Mouse (Mus musculus): ENCODE data around the gene Aff4.
"Not testable (repeated sequence)": the region's sequence is repeated elsewhere in the genome, so short reads cannot be mapped to it uniquely, and the experiment has no call there.

Aff4 gene

DNA sequence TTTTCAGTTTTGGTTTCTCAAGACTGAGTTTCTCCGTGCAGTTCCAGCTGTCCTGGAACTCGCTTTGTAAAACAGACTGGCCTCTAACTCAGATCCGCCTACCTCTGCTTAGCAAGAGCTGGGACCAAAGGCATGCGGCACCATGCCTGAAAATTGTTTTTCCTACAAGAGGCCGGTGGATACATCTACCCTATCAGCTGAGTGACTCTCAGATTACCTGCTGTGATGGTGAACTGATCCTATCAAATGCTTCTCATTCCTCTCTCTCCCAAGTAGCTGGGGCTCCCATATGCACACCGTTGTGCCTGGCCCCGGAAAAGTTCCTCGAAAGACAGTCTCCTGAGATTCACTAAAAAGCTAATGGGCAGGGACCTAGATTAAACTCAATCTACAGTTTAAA is 12.9 kb upstream of the Aff4 start:
- no peak for DNase-seq (ENCODE audit: low read depth)

DNA sequence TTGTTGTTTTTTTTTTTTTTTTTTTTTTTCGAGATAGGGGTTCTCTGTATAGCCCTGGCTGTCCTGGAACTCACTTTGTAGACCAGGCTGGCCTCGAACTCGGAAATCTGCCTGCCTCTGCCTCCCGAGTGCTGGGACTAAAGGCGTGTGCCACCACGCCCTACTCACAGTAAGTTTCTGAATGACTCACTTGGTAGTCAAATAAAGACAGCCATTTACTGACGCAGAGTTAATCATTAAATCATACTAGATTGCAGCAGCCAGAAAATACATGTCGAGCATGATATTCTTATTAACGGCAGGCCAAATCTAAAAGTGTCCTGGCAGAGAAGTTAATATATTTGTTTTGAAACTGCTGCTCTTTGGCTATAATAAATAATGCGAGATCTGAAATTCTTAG is 9.6 kb upstream of the Aff4 start:
- not testable (repeated sequence) for DNase-seq (ENCODE audit: low read depth)

DNA sequence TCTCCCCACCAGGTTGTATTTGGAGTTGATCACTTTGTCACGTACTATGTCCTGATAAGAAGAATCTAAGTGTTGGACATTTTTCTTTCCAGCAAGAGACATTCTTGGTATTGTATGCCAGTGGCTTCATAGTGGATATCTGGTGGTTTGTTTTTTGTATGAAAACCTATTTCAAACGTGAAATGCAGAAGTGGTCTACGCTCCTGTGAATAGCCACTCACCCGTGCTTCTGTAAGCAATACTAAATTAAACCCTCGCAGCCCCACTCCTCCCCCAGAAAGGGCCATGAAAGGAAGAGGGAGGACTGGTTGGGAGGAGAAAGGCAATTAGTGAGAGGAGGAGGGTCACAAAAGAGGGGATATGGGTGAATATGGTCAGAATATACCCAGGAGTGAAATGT is 7.9 kb upstream of the Aff4 start:
- DNase-seq (ENCODE audit: low read depth): no peak

DNA sequence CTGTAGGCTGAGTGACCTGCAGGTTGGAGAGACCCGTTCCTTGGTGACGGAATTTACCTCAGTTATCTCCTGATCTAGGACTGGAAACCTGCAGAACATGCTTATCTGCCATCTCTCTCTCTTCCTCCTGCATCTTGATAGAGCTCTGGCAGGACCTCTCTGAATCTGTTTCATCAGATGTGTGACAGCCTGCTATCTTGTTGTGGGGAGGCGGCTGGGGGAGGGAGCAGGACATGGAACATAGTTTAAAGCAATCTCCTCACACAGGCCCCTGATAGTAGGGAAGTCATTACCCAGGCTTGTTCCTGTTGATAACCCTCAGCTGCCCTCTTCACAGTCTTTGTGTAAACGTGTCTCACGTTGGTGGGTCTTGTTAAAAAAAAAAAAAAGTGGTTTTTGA is 5.3 kb upstream of the Aff4 start:
- DNase-seq (ENCODE audit: low read depth): peak; percentile 34

DNA sequence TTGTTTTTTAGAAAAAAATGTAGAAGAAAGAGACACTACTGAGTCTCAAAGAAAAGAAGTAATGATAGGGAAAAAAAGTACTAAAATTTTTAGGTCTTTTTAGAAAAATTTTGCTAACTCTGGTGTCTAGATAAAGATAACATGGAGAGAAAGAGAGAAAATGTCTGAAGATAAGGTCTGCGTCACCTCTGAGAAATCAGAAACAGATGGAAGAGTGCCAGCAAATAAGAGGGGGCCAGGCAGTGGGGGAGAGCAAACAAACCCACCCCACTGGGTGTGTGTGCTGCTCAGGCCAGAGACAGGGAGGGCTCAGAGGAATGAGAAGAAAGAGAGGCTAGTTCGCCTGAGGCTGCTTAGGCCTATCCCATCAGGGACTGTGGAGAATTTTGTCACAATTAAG is 4.9 kb upstream of the Aff4 start:
- DNase-seq (ENCODE audit: low read depth): no peak

DNA sequence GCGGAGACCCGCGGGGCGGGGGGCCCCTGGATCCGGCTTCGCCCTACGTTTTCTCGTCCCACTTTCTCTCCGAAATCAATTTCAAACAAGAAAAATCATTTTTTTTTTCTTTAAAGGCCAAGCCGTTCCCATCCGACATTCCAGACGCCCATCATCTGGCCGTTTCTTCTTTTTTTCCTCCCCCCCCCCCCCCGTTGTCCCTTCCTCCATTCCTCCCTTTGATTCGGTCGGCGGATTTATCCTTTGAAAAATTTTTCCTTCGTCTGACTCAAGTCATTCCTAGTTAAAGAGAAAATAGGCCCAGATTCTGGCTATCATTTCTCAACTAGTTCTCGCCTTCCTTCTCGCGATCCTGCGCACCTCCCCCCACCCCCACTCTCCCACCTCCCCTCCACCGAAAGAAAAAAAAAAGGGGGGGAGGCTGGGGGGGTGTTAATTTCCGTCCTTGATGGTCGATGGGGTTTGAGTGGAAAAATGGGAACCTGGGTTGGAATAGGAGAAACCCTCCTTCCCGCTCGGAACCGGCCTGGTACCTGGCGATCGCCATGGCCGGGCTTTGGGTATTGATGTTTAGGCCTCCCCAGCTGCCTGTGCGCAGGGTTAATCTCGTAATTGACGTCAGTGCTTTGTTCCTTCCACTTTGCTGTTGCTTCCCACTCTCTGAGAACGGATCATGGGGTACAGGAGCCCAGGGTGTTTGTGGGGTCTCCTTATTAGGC is 750 bp downstream of the Aff4 start:
- DNase-seq (ENCODE audit: low read depth): peak; percentile 33

DNA sequence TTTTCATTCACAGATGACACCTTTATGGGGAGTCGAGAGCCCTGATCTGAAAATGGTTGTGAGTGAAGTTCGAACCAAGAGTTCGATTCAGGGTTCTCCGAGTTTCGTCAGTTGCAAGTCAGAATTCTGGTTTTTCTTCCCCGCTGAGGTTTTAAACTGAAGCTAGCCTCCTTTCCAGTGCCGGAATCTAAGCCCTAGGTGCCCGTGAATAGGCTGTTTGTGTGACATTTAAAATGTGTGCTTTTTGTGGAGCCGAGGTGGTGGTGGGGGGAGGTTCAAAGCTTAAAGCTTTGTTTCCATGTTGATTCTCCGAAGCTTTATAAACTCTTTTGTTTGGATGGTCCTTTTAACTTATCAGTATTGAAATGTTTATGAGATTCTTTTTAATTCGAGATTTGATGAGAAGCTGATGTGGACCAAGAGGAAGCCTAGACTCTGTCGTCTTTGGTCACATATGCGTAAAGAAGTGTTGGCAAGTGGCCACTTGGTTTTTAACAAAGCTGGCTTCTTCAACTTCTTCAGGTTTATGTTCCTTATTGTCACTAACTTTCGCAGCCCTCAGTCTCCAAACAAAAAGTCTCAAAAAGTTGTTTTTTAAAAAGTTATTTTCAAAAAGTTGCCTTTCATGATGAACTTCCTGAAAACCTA is 1.4 kb downstream of the Aff4 start:
- DNase-seq (ENCODE audit: low read depth): no peak

DNA sequence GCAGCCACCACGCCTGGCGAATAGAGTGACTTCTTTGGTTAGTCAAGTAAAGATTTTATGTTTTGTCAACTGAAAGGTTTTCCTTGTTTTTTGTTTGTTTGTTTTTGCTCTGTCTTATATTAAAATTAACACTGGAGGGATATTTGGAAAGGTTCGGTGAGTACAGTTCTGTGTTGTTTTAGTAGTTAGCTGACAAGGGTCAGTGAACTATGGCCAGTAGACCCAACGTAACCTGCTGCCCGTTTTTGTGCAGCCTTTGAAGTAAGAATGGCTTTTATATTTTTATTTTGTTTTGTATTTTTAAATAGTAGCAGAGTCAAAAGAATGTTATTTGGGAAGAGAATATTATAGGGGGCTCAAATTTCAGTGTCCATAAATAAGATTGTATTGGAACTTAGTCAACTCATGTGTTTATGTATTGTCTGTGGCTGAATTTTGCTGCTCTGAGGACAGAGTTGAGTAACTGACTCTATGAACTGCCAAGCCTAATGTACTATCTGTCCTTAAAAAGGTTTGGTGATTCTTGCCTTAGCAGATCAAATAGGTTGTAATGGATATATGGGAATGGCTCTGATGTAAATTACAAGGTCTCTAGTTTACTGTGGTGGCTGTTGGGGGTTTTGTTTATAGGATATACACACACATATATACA is 8.0 kb downstream of the Aff4 start:
- no peak for DNase-seq (ENCODE audit: low read depth)

DNA sequence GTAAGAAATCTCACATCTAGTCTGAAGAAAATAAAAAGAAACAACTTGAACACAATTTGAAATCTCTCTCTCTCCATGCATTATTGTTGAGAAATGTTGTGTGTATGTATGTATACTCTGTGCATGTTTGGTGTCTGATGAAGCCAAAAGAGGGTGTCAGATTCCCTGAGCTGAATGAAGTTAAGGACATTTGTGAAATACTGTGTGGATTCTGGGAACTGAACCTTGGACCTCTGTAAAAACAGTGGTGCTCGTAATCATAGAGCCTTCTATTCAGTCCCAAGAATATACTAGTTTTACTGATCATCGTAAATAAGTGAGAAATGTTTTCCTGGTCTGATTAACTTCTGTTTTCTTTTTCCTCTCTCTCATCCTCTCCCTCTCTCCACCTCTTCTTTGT is 16.4 kb downstream of the Aff4 start:
- DNase-seq (ENCODE audit: low read depth): no peak

DNA sequence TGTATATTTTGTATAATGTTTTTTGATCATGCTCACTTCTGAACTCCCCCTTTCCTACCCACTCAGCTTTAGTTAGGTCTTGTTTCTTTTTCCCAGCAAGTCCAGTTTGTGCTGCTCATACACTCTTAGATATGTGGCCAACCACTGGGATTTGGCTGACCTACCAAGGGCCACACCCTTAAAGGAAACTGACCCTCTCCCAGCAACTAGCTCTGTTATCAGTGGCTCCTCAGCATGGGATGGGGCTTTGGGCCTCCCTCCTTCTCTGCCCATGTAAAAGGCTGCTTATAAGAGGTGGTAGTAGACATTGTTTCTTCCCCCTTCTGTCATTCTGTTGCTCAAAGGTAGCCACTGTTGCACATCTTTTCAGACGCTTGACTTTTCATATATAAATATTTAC is 28.3 kb downstream of the Aff4 start:
- no peak for DNase-seq (ENCODE audit: low read depth)

DNA sequence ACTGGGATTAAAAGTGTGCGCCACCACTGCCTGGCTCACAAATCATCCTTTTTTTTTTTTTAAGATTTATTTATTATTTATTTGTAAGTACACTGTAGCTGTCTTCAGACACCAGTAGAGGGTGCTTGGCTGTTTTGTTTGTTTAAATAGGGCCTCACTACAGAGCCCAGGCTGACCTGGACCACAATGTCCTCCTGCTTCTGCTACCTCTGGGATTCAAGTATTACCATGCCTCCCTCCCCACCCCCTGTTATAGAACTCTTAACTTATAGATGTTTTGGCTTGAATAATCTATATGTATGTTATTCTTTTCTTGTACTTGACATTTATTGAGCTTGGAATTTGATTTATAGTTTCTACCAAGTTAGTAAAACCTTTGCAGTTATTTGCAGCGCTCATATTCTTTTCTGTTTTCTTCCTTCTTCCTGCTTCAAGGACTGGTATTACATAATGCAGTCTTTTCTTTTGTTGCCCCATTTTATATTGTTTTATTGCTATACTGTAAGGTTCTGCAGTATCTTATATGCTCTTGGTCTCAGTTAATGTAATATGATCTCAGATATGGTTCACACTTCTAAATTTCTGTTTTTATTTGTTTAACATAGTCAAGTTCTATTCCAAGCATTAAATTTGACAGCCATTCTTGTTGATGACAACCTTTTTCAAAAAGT is 33.3 kb downstream of the Aff4 start:
- DNase-seq (ENCODE audit: low read depth): no peak

DNA sequence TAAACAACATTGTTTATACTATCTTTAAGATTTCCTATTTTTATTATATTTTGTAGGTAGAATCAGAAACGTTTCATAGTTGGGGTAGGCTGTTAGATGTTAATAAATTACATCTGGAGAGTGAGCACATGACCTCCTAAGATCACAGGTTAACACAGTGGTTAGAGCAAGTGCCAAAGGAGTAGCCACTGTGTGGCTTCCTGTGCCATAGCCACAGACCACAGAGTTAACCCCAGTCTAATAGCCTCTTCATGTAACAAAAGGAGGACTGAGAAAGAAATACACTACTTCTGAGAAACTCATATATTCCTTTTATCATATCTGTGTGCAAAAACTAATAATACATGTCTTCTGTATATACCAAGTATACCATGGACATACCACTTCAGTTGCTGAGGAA is 43.2 kb downstream of the Aff4 start:
- DNase-seq (ENCODE audit: low read depth): no peak

DNA sequence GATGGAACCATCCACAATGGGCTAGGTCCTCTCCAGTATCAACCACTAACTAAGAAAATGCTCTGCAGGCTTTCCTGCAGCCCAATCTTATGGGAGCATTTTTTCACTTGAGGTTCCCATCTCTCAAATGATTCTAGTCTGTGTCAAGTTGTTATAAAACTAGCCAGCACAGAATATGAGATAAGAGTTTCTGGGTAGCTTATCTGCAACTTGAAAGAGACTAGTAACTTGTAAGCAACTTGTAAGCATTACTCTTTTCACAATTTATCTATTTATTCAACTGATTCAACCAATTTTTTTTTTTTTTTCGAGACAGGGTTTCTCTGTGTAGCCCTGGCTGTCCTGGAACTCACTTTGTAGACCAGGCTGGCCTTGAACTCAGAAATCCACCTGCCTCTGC is 53.0 kb downstream of the Aff4 start:
- DNase-seq (ENCODE audit: low read depth): peak; percentile 21

DNA sequence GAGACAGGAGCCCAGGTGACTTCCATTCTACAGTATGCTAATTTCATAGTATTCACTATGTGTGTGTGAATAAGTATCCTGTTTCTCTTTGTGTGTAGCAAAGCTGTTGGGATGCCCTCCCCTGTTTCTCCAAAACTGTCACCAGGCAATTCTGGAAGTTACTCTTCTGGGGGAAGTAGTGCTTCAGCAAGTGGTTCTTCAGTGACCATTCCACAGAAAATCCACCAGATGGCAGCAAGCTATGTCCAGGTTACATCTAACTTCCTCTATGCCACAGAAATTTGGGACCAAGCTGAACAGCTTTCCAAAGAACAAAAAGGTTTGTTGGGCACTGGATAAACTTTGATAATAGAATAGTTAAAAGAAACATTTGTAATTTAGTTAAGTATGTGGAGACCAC is 61.1 kb downstream of the Aff4 start:
- no peak for DNase-seq (ENCODE audit: low read depth)

DNA sequence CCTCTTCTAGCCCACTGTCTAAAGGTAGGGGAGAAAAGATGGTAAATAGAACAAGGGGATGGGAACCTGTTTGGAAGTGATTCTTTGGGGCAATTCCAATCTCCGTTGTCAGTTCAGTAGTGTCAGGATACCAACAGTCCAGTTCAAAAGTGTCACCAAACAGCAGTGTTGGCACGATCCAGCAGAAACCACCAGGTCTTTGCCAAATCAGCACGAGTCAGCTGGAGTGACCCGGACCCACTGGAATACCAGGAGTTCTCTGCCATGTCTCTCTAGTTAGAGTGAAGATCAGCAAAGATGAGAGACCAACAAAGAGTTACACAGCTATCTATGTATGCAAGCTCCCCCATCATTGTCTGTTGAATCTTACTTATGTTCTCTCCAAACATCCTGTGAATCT is 63.2 kb downstream of the Aff4 start:
- no peak for DNase-seq (ENCODE audit: low read depth)

DNA sequence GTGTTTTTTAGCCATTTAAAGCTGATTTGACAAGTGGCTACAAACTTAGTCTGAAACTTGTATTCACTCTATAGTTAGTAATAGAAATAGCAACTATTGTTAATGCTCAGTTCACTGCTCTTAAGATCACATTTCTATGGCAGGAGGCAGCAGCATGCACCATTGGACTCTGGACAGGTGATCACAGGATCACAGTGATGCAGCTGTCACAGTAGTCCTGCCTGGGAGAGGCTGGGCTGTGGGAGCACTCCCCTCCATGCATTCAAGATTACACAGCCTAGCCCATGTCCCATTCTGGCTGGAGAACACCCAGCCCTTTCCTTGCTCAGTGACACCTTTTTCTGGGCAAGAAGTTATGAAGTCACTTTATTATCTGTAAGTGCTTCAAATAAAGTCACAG is 67.4 kb downstream of the Aff4 start:
- DNase-seq (ENCODE audit: low read depth): no peak

DNA sequence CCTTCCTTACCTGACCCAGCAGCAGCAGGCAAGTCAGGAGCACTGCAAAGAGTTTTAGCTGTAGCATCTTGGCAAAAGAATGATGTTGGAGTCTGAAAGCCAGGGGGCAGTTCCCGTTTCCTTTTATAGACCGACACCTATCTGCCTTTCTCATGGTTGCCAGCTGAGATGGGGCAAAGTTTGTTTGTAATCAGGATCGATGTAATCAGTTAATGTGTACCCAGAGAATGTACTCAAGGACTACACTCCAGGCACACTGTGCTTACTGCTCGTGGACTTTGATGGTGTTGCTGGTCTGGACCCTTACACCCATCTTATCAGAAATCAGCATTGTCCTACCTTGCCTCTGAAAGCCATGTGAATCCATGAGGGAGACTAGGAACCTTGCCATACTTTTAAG is 72.4 kb downstream of the Aff4 start, which contains the start of gene Leap2:
TSS of gene Leap2 (minus strand) at position 135 of the 400 bp plus-strand sequence.
- no peak for DNase-seq (ENCODE audit: low read depth)

DNA sequence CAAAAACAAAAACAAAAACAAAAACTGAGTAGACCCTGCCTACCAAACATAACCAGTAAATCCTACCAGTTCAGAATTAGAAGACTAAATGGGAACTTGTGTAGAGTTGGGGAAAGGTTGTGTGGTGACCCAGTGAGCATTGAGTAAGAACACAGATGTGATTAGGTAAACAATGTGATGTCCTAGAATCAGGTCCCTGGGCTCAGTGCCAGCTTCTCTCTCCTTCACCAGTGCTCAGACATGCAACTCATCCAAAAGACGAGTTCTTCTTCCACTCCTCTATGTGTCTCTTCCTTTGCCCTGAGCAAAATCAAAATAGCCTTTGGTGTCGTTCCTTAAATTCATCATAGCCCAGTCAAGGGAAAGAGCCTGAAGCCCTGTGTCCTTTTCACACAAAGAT is 74.2 kb downstream of the Aff4 start:
- DNase-seq (ENCODE audit: low read depth): no peak

DNA sequence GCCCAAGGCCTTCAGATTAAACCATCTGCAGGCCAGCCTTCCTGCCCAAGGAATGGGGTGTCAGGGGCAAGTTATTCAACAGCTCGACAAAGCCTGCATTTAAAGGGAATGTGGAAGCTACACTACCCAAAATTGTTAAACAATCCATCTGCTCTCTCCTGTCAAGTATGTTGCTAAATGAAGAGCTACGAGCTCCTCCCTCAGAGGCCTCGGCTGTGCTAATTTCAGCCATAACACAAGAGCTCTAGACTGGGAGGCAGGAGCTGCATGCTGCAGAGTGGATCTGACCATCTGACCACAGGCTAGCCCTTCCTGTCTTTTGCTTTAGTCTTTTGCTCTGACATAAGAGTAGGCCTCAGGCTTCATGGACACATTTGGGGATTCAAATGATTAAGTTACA is 74.6 kb downstream of the Aff4 start:
- no peak for DNase-seq (ENCODE audit: low read depth)

DNA sequence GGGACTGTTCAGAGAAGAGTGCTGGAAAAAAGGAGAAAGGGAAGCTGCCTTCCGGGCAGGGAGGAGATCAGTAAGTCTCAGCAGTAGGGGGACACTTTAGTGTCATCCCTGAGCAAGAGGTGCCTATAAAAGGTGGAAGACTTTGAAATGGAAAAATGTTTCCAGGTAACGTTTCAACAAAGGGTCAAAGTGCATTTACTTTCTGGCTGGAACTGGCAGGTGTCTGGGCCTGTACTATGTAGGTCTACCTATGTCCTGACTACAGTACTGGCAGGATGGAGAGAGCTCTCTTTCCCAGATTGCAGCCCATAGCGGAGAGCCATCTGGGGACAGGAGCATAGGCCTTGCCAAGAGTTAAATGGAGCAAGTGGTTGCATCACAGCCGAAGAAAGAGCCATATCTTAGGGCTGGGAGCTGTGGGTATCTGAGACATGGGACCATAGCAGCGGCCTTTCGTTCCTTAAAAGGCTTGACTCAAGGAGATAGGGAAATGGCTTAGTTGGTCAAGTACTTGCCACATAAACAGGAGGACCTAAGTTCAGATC is 75.2 kb downstream of the Aff4 start:
- no peak for DNase-seq (ENCODE audit: low read depth)

DNA sequence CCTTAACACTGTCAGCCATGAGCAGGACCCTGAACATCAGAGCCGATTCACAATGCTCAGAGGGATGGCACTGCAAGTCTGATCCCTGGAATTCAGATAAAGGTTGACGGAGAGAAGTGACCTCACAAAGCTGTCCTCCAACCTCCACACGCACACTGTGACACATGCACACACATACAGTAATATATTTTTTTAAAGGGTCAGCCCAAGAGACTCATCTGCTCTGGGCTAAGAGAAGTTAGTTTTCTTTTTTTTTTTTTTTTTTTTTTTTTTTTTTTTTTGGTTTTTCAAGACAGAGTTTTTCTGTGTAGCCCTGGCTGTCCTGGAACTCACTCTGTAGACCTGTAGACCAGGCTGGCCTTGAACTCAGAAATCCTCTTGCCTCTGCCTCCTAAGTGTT is 76.3 kb downstream of the Aff4 start:
- not testable (repeated sequence) for DNase-seq (ENCODE audit: low read depth)

DNA sequence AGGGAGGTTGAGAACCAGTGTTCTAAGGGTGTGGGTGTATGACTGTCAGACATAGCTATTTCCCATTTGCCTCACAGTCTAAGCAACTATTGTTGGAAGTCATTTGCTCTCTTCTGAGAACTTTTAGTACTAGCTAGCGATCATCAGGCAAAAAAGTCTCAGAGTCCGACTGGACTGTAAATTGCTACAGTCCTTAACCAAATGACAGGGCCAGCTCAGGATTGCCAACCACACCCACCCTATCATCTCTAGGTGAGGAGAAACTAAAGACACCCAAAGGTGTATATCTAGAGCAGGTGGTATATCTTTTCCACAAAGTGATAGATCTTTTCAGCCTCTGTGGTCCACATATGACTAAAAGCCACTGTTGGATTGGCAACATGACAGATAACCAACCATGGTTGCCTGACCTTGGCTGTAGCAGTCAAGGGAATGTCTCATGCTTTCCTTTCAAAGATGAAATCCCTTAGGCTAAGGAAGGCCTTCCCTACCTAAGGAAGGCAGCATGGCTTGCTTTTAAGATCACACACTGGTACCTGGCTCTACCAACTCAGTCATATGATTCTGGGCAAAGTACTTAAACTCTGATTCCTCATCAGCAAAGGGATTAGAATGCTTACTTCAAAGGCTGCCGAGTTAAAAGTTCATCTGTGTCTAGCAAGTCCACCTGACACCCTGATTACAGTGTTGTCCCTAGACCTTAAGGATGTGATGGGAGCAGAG is 77.5 kb downstream of the Aff4 start:
- DNase-seq (ENCODE audit: low read depth): no peak
